Mouse (Mus musculus) kidney, postnatal 0 days (tissue): ENCODE results near the gene Rec8. TPM values are rescaled to one million over a fixed set of nuclear protein-coding genes. Genes with fewer than 3 reads are reported as not detected.

ENCODE experiments used
- ATAC-seq: fragments of 200-750 bp; cut with Nextera tagmentation; replicated peaks from 2 replicates; pipeline ENCODE4 v1.8.0; 2017; ENCODE audit warnings: low read depth, moderate number of reproducible peaks, moderate TSS enrichment, moderate library complexity; ENCODE audit not compliant: low FRiP score
- DNase-seq: peaks from one replicate; pipeline ENCODE4 v3.0.0-alpha.2; 2016; ENCODE audit warnings: low spot score
- H3K27ac ChIP-seq: fragments of 300-500 bp; sonication (generic); 2 replicates; pipeline ENCODE4 v1.5.1; 2014; ENCODE audit warnings: mild to moderate bottlenecking
- H3K27me3 ChIP-seq: fragments of 300-500 bp; sonication (generic); 2 replicates; pipeline ENCODE4 v1.6.1; 2014; ENCODE audit warnings: low read length, mixed read lengths; ENCODE audit not compliant: insufficient read depth
- H3K36me3 ChIP-seq: fragments of 300-500 bp; sonication (generic); 2 replicates; pipeline ENCODE4 v1.6.1; 2014; ENCODE audit warnings: low read length, mixed read lengths; ENCODE audit not compliant: insufficient read depth
- H3K4me1 ChIP-seq: fragments of 300-500 bp; sonication (generic); replicated peaks from 2 replicates; pipeline ENCODE4 v1.6.1; 2014; ENCODE audit warnings: antibody characterized with exemption, low read length, mixed read lengths; ENCODE audit not compliant: insufficient read depth
- H3K4me2 ChIP-seq: fragments of 300-500 bp; sonication (generic); 2 replicates; pipeline ENCODE4 v1.6.1; 2014; ENCODE audit warnings: mild to moderate bottlenecking, low read length, moderate library complexity, mixed read lengths
- H3K4me3 ChIP-seq: fragments of 300-500 bp; sonication (generic); replicated peaks from 2 replicates; pipeline ENCODE4 v1.5.1; 2014; ENCODE audit warnings: low read depth, low read length
- H3K9ac ChIP-seq: fragments of 300-500 bp; sonication (generic); 2 replicates; pipeline ENCODE4 v1.6.1; 2014; ENCODE audit warnings: low read depth, low read length
- H3K9me3 ChIP-seq: fragments of 300-500 bp; sonication (generic); replicated peaks from 2 replicates; pipeline ENCODE4 v1.6.1; 2016; ENCODE audit warnings: low read length, inconsistent platforms, mixed read lengths
- CTCF ChIP-seq: IDR thresholded peaks from 2 replicates; pipeline ENCODE4 v1.5.1; 2016; ENCODE audit warnings: antibody characterized with exemption, low read depth, mild to moderate bottlenecking, moderate library complexity
- WGBS: fragments of 180-500 bp; shearing (Covaris S2); extraction: QIAGEN DNeasy Blood & Tissue Kit; methylation state at CpG from one replicate; pipeline ENCODE4 v1.1.7; 2014; 5-methylcytosine and 5-hydroxymethylcytosine counted together
- polyA plus RNA-seq: library from polyadenylated mRNA; unstranded; fragments of >200 nt; fragmentation: Nextera tagmentation; extraction: Ambion mirVana; gene quantifications from 2 replicates; pipeline ENCODE4 v1.2.1, GENCODE M21; 2015

Rec8 gene
- polyA plus RNA-seq: 12.7 and 14.9 TPM in 2 replicates

DNA sequence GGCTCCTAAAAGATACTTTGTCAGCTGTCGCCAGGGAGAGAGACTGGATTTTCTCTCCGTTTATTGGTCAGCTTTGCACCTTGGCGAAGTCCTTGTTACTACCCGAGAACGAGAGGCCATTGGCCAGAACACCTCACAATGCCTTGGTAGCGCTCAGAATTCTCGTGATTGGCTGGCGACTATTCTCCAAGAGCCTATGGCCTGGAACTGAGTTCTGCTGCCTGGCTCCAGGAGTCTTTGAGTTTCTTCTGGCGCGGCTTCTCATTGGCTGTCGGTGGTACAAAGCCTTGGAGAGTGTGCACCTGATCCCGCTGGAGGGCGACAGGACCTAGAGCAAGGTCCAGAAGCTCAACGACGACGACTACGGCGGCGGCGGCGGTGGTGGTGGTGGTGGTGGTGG, at the start of gene Rec8:
Gene Rec8, plus strand, starts transcription at position 216 of the 400 bp plus-strand sequence.
- Histone ChIP-seq H3K4me3 (peak within 1 kb of the TSS; percentile 15; the same call in 1 of the 2 replicates), H3K9ac (no peak within 1 kb of the TSS), H3K27me3 (no peaks in the 10 kb centered on the region), H3K27ac (0 out of 2 replicates have a peak within 1 kb of the TSS, but pooled peaks have one; percentile 13), H3K4me1 (no peaks in the 10 kb centered on the region), H3K4me2 (peak within 1 kb of the TSS; percentile 51), H3K36me3 (no peaks in the 10 kb centered on the region), H3K9me3 (no peaks in the 10 kb centered on the region)
- WGBS: 19% methylated on average over 21 of the region's 21 CpGs
- DNase-seq (peak; percentile 77), ATAC-seq (peak; percentile 89)
- peak; percentile 44 for TF ChIP-seq CTCF

DNA sequence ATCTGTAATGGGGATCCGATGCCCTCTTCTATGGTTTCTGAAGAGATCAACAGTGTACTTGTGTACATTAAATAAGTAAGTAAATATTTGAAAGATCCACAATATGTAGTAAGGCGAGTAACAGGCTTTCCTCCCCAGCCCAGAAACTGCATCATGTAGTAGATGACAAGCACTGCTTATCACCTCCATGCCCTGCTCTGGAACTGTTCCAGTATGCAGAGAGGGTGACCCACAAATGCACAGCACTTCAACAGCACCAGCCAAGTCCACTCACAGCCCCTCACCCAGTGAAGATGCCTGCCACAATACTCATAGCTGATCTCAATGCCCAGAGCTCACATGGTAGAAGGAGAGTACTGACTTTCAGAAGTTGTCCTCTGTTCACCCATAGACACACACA, 47.2 kb upstream of the Rec8 start:
- Histone ChIP-seq H3K9me3 (no peaks in the 10 kb centered on the region), H3K4me2 (no peak overlapping the region), H3K4me1 (peaks cover 4% of the 10 kb centered on the region; the same call in 1 of the 2 replicates), H3K4me3 (no peak overlapping the region), H3K27me3 (no peaks in the 10 kb centered on the region), H3K9ac (no peak overlapping the region), H3K27ac (no peak overlapping the region), H3K36me3 (peaks cover 35% of the 10 kb centered on the region)
- WGBS: 89% methylated on average over 2 of the region's 2 CpGs
- TF ChIP-seq CTCF: no peak
- DNase-seq (no peak), ATAC-seq (no peak)

DNA sequence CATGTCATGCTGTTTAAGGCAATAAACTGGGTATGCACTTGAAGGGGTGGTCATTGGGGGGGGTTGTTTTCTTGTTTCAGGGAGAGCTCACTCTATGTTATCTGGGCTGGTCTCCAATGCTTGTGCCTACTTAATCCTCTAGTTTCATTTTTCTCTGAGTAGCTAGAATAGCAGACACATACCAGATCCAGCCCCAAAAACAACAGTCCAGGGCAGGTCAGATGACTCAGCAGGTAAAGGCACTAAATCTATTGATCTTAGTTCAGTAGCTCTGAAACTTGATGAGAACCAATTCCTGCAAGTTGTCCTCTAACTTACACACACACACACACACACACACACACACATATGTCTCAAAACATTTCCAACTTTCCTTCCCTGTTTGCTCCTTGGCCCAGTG, 46.1 kb upstream of the Rec8 start:
- no peaks in the 10 kb centered on the region for H3K27me3 ChIP-seq

DNA sequence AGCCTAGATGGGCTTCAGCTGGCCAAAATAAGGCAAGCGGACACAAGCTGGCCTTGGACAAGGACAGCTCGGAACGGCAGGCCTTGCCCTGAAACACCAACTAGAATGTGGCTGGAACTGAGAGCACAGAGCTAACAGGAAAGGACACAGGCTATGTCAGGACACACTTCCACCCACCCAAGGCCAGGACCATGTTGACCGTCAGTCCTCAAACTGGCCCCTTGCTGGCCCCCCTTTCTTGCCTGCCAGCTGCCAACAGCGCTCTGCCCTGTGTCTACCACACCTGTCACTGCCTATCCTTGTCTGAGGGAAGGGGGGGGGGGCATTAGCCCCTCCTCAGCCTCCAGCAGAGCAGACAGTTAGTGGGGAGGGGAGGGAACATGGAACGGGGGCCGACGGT, 42.5 kb upstream of the Rec8 start, which contains the start of gene Fitm1:
Gene Fitm1, plus strand, starts transcription at position 316 of the 400 bp plus-strand sequence.
- Histone ChIP-seq H3K4me2 (peak within 1 kb of the TSS; percentile 13; the same call in 1 of the 2 replicates), H3K27ac (peak within 1 kb of the TSS; percentile 62)
- DNase-seq: no peak

More for the DNA sequence above, 46.1 kb upstream of the Rec8 start:
- Histone ChIP-seq H3K27ac (no peak overlapping the region), H3K4me1 (peaks cover 8% of the 10 kb centered on the region), H3K9me3 (no peaks in the 10 kb centered on the region), H3K9ac (no peak overlapping the region), H3K36me3 (peaks cover 23% of the 10 kb centered on the region), H3K4me2 (no peak overlapping the region), H3K4me3 (no peak overlapping the region)
- DNase-seq (no peak), ATAC-seq (no peak)
- no peak for TF ChIP-seq CTCF

DNA sequence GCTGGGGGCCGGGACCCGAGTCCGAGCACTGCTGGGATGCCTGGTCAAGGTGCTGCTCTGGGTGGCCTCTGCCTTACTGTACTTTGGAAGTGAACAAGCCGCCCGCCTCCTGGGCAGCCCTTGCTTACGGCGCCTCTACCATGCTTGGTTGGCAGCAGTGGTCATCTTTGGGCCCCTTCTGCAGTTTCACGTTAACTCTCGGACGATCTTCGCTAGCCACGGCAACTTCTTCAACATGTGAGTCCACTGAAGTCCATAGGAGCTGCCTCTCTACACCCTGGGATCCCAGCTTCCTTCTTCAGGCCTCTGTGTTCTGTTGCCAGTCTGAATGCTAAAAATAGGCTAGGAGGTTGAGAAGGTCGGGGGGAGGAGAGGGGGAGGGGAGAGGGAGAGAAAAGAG, 42.1 kb upstream of the Rec8 start:
- DNase-seq (peak; percentile 13), ATAC-seq (peak; percentile 45; the same call in 1 of the 2 replicates)
- 61% methylated on average over 13 of the region's 13 CpGs for WGBS
- Histone ChIP-seq H3K27ac (peak overlapping the region; percentile 62), H3K9me3 (no peaks in the 10 kb centered on the region), H3K4me2 (peak overlapping the region; percentile 13; the same call in 1 of the 2 replicates), H3K27me3 (no peaks in the 10 kb centered on the region), H3K4me1 (peaks cover 11% of the 10 kb centered on the region), H3K4me3 (no peak overlapping the region), H3K9ac (peak overlapping the region; percentile 35; the same call in 1 of the 2 replicates), H3K36me3 (peaks cover 9% of the 10 kb centered on the region)
- no peak for TF ChIP-seq CTCF

More for the DNA sequence above, 42.5 kb upstream of the Rec8 start, which contains the start of gene Fitm1:
- Histone ChIP-seq H3K4me1 (peaks cover 11% of the 10 kb centered on the region), H3K4me3 (no peak within 1 kb of the TSS), H3K9me3 (no peaks in the 10 kb centered on the region), H3K36me3 (peaks cover 5% of the 10 kb centered on the region), H3K27me3 (no peaks in the 10 kb centered on the region), H3K9ac (peak within 1 kb of the TSS; percentile 35; the same call in 1 of the 2 replicates)
- no peak; the same call in 1 of the 2 replicates for ATAC-seq
- WGBS: 80% methylated on average over 8 of the region's 8 CpGs
- TF ChIP-seq CTCF: no peak

DNA sequence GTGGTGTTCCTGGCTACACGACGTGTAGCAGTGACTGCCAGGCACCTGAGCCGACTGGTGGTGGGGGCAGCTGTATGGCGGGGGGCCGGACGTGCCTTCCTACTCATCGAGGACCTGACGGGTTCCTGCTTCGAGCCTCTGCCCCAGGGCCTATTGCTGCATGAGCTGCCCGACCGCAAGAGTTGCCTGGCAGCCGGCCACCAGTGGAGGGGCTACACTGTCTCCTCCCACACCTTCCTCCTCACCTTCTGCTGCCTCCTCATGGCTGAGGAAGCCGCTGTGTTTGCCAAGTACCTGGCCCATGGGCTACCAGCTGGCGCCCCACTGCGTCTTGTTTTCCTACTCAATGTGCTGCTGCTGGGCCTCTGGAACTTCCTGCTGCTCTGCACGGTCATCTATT, 41.5 kb upstream of the Rec8 start:
- ATAC-seq (no peak), DNase-seq (no peak)
- TF ChIP-seq CTCF: no peak
- Histone ChIP-seq H3K9me3 (no peaks in the 10 kb centered on the region), H3K27ac (no peak overlapping the region; the same call in 1 of the 2 replicates), H3K36me3 (peaks cover 11% of the 10 kb centered on the region), H3K27me3 (no peaks in the 10 kb centered on the region), H3K9ac (no peak overlapping the region), H3K4me1 (peaks cover 11% of the 10 kb centered on the region), H3K4me2 (no peak overlapping the region), H3K4me3 (no peak overlapping the region)
- 69% methylated on average over 16 of the region's 16 CpGs for WGBS
